Mouse (Mus musculus) stomach, embryonic 14.5 days (tissue): ENCODE measurements around the gene Nxn. TPM values are rescaled to one million over a fixed set of nuclear protein-coding genes. Genes with fewer than 3 reads are reported as not detected.

Experiments
- ATAC-seq: fragments of 200-750 bp; cut with Nextera tagmentation; 2 replicates; pipeline ENCODE4 v1.8.0; 2017; ENCODE audit warnings: low read depth, moderate TSS enrichment; ENCODE audit not compliant: insufficient number of reproducible peaks, insufficient read depth, low FRiP score
- H3K27ac ChIP-seq: fragments of 300-500 bp; sonication (generic); 2 replicates; pipeline ENCODE4 v1.5.1; 2014; ENCODE audit warnings: mild to moderate bottlenecking, low read length, moderate library complexity, mixed read lengths
- H3K27me3 ChIP-seq: fragments of 300-500 bp; sonication (generic); 2 replicates; pipeline ENCODE4 v1.6.1; 2014; ENCODE audit warnings: low read length, control low read depth, mixed read lengths; ENCODE audit not compliant: control insufficient read depth, insufficient read depth
- H3K36me3 ChIP-seq: fragments of 300-500 bp; sonication (generic); 2 replicates; pipeline ENCODE4 v1.6.1; 2014; ENCODE audit warnings: mild to moderate bottlenecking, control low read depth, low read length, moderate library complexity, mixed read lengths; ENCODE audit not compliant: control insufficient read depth, insufficient read depth
- H3K4me1 ChIP-seq: fragments of 300-500 bp; sonication (generic); 2 replicates; pipeline ENCODE4 v1.6.1; 2014; ENCODE audit warnings: low read length, control low read depth, mixed read lengths; ENCODE audit not compliant: control insufficient read depth, insufficient read depth
- H3K4me2 ChIP-seq: fragments of 300-500 bp; sonication (generic); replicated peaks from 2 replicates; pipeline ENCODE4 v1.6.1; 2014; ENCODE audit warnings: low read depth, low read length, control low read depth
- H3K4me3 ChIP-seq: fragments of 300-500 bp; sonication (generic); 2 replicates; pipeline ENCODE4 v1.5.1; 2014; ENCODE audit warnings: low read depth, low read length, control low read depth
- H3K9ac ChIP-seq: fragments of 300-500 bp; sonication (generic); replicated peaks from 2 replicates; pipeline ENCODE4 v1.6.1; 2014; ENCODE audit warnings: low read depth, mild to moderate bottlenecking, control low read depth, low read length, moderate library complexity, mixed read lengths
- H3K9me3 ChIP-seq: fragments of 300-500 bp; sonication (generic); 2 replicates; pipeline ENCODE4 v1.6.1; 2016; ENCODE audit warnings: low read depth, low read length, control low read depth; ENCODE audit not compliant: control insufficient read depth
- WGBS: fragments of 180-500 bp; shearing (Covaris S2); extraction: QIAGEN DNeasy Blood & Tissue Kit; methylation state at CpG from one replicate; pipeline ENCODE4 v1.1.7; 2014; 5-methylcytosine and 5-hydroxymethylcytosine counted together
- polyA plus RNA-seq: library from polyadenylated mRNA; unstranded; fragments of >200 nt; fragmentation: Nextera tagmentation; extraction: Ambion mirVana; gene quantifications from 2 replicates; pipeline ENCODE4 v1.2.1, GENCODE M21; 2014

The Nxn gene
- polyA plus RNA-seq, 1 experiment from 2014 or later, result 50.4 TPM

DNA sequence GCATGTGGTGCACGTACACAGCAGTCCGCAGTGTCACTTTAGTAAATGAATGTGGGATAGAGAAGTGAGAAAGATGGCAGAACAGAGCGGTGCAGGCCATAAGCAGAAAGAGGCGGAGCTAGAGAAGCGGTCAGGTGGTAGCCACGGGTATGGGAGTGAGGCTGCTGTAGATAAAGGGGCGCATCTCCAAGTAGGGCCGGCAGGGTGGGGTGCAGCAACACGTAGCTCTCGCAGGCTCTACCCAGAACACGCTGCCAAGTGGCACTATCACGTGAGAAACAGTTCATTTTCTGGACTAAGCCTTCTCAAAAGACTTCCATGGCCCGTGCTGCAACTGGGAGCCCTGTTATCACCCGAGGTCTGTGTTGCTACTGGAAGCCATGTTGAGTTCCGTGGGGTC, 32.2 kb downstream of the Nxn start:
- Histone ChIP-seq H3K27ac (no peak overlapping the region), H3K9me3 (no peaks in the 10 kb centered on the region), H3K4me3 (no peak overlapping the region), H3K9ac (no peak overlapping the region), H3K27me3 (no peaks in the 10 kb centered on the region), H3K4me2 (no peak overlapping the region), H3K4me1 (peaks cover 25% of the 10 kb centered on the region), H3K36me3 (no peaks in the 10 kb centered on the region)
- 81% methylated on average over 15 of the region's 15 CpGs for WGBS
- no peak for ATAC-seq

DNA sequence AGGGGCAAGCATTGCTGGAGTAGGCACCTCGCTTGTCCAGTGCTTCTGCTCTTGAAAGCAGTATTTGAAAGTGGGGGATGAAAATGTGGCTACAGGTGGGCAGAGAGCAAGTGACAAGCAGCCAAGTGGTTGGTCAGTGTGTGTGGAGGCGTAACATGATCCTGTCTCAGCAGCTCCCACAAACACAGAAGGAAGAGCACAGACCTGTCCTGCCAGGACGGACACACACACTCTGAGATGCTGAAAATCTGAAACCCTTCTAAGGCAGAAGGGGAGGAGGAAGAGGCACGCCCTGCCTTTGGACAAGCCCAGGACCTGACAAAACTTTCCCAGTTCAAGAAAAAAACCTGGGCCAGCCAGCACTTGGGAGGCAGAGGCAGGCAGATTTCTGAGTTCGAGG, 34.9 kb downstream of the Nxn start:
- Histone ChIP-seq H3K9ac (no peak overlapping the region), H3K4me1 (peaks cover 27% of the 10 kb centered on the region), H3K4me3 (no peak overlapping the region), H3K36me3 (no peaks in the 10 kb centered on the region), H3K27ac (peak overlapping the region; percentile 67; the same call in 1 of the 2 replicates), H3K4me2 (no peak overlapping the region), H3K9me3 (no peaks in the 10 kb centered on the region), H3K27me3 (no peaks in the 10 kb centered on the region)
- 71% methylated on average over 5 of the region's 5 CpGs for WGBS
- ATAC-seq, result no peak

DNA sequence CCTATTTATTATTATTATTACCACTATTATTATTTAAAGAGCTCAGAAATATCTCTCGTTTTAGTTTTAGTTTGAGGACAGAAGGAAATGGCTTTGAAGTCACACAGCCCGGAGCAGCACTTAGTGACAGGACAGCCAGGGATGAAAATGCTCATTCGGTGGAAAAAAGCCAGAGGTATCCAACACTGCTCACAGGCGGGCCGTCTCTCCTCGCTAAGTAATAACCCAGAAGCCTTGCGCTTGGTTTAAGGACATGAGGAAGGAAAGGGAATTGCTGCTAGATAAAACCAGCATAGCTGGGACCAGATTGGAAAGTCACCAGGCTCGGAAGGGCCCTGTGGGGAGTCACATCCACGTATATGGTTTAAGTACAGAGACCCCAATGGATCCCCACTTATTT, 35.3 kb downstream of the Nxn start:
- 24% methylated on average over 9 of the region's 9 CpGs for WGBS
- H3K4me1 ChIP-seq, result peaks cover 31% of the 10 kb centered on the region
- peak overlapping the region; percentile 67 for H3K27ac ChIP-seq
- H3K4me2 ChIP-seq, result no peak overlapping the region
- H3K4me3 ChIP-seq, result no peak overlapping the region
- no peak overlapping the region for H3K9ac ChIP-seq
- H3K9me3 ChIP-seq, result no peaks in the 10 kb centered on the region
- H3K27me3 ChIP-seq, result no peaks in the 10 kb centered on the region
- no peaks in the 10 kb centered on the region for H3K36me3 ChIP-seq
- ATAC-seq, result 0 out of 2 replicates have a peak, but pooled peaks have one; percentile 25

DNA sequence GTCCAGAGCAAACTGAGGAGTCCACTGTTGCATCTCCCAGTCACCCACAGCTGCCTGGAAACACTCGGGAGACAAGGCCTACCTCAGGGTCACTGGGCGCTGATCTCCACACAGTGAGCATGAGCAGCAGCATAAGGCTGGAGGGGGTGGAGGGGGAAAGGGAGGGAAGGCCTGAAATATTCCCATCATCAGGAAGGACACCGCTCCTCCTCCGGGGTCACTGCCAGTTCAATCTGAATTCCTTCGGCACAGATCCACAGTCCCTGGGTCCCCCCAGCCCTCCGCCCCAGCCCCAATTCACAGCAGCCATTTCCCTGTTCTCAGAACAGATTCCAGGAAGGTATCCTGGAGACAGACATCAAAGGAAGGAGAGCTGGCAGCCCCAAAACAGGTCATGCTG, 35.8 kb downstream of the Nxn start:
- H3K4me3 ChIP-seq, result no peak overlapping the region
- H3K36me3 ChIP-seq, result no peaks in the 10 kb centered on the region
- peaks cover 34% of the 10 kb centered on the region for H3K4me1 ChIP-seq
- peak overlapping the region; percentile 35 for H3K27ac ChIP-seq
- H3K9me3 ChIP-seq, result no peaks in the 10 kb centered on the region
- WGBS, result 9% methylated on average over 6 of the region's 6 CpGs
- H3K27me3 ChIP-seq, result no peaks in the 10 kb centered on the region
- H3K9ac ChIP-seq, result no peak overlapping the region
- ATAC-seq, result no peak
- no peak overlapping the region for H3K4me2 ChIP-seq

DNA sequence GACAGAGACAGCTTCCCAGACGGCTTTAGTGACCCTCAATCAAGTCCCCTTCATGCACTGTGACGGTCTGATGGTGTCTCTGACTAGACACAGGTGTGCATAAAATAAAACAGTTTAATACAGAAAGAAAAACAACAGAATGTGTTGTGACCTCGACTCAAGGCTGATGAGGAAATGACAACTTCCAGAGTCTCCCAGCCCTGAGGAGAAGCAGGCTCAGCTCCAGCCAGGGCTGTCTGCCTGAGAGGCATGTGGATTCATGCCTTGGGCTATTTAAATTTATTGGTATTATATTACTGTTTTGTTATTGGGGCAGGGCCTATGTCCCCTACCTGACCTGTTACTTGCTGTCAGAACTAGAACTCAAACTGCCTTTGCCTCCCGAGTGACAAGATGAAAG, 37.5 kb downstream of the Nxn start:
- H3K4me2 ChIP-seq, result no peak overlapping the region
- H3K4me1 ChIP-seq, result peaks cover 43% of the 10 kb centered on the region
- no peak overlapping the region for H3K9ac ChIP-seq
- 54% methylated on average over 4 of the region's 4 CpGs for WGBS
- H3K27me3 ChIP-seq, result no peaks in the 10 kb centered on the region
- H3K36me3 ChIP-seq, result no peaks in the 10 kb centered on the region
- ATAC-seq, result no peak
- H3K9me3 ChIP-seq, result no peaks in the 10 kb centered on the region
- no peak overlapping the region for H3K27ac ChIP-seq
- no peak overlapping the region for H3K4me3 ChIP-seq

DNA sequence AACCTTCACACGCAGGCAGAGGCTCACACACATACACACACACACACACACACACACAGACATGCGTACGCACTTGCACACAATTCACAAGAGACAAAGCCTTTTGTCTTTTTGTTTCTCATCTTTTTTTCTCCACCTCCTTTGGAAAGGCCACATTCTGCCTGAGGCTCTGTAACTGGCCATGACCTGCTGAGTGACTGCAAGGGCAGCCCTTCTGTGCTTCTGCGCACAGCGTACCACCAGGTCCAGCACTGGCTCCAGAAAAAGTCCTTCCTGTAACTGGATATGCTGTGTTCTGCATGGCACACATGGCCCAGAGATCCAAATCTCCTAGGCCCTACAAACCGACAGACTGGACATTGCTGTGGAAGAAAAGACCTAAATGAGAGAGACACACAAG, 38.7 kb downstream of the Nxn start:
- 86% methylated on average over 6 of the region's 6 CpGs for WGBS
- H3K4me3 ChIP-seq, result no peak overlapping the region
- ATAC-seq, result no peak
- peaks cover 43% of the 10 kb centered on the region for H3K4me1 ChIP-seq
- H3K9me3 ChIP-seq, result no peaks in the 10 kb centered on the region
- H3K27ac ChIP-seq, result no peak overlapping the region
- H3K27me3 ChIP-seq, result no peaks in the 10 kb centered on the region
- H3K36me3 ChIP-seq, result no peaks in the 10 kb centered on the region
- no peak overlapping the region for H3K4me2 ChIP-seq
- H3K9ac ChIP-seq, result no peak overlapping the region

DNA sequence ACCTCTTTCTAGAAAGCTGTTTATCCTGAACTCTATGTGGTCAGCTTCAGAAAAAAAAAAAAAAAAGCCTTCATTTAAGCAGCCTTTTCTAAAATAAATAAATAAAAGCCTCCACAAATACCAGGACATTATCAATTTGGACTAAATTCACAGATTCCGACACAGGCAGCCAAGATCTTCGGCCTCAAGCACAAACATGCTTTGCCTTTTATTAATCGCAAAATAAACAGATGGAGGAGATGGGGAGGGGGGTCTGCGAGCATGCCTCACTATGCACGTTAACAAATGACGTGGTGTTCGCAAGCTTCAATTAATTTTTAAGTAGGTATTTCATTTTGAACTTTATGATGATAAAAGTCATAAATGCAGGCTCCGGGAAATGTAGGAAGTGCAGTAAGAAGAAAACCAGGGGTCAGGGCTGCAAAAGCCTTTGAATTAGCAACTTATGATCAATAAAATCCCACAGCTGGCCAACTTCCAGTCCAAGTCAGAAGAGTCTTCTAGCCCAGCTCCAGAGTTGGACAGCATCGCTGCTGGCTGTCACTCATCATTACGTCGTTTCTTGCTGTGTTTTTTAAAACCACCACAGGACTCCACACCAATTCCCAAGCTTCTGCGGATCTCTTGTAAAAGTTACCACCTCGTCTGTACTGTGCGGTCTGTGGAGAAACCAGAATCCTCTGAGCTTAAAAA, 40.2 kb downstream of the Nxn start:
- Histone ChIP-seq H3K9ac (no peak overlapping the region), H3K9me3 (no peaks in the 10 kb centered on the region), H3K4me2 (no peak overlapping the region), H3K27me3 (no peaks in the 10 kb centered on the region), H3K4me3 (no peak overlapping the region), H3K27ac (peak overlapping the region; percentile 48; the same call in 1 of the 2 replicates), H3K4me1 (peaks cover 40% of the 10 kb centered on the region), H3K36me3 (no peaks in the 10 kb centered on the region)
- ATAC-seq, result no peak
- WGBS, result 32% methylated on average over 14 of the region's 14 CpGs

DNA sequence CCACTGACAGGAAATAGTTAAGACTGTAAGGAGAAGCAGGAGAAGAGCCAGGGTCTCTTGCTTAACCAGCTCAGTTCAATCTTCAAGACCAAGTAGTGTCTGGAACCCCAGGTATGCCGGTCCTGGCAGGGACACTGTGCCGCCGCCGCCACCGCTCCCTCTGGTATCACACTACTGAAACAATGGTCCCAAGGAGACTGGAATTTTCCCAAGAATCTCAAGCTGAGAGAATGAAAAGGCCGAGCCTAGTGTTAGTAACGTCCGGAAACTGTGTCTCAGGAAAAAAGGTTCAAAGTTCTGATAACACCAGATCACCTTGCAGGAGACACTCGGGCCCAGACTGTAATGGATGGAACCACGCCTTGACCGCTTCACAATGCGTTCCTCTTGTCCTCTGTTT, 41.5 kb downstream of the Nxn start:
- ATAC-seq, result no peak
- H3K36me3 ChIP-seq, result peaks cover 3% of the 10 kb centered on the region; the same call in 1 of the 2 replicates
- no peaks in the 10 kb centered on the region for H3K27me3 ChIP-seq
- H3K27ac ChIP-seq, result no peak overlapping the region
- no peak overlapping the region for H3K4me2 ChIP-seq
- WGBS, result 70% methylated on average over 12 of the region's 12 CpGs
- H3K9ac ChIP-seq, result no peak overlapping the region
- H3K4me1 ChIP-seq, result peaks cover 30% of the 10 kb centered on the region
- no peaks in the 10 kb centered on the region for H3K9me3 ChIP-seq
- H3K4me3 ChIP-seq, result no peak overlapping the region

DNA sequence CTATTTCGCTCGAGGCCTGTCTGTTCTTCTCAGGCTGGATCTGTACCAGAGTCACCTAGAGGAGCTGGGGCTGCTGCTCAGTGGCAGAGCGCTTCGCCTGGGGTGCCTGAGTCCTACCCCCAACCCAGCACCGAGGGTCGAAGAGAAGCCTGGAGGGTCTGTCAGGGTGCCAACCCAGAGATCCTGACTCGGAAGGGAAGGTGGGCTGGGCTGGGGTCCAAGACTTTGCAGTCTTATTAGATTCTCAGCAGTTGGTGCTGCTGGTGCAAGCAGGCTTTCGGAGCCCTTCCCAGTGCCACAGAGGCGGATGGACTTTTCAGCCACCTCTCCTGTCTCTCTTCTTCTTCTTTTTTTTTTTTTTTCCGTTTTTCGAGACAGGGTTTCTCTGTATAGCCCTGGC, 42.8 kb downstream of the Nxn start:
- WGBS, result 82% methylated on average over 11 of the region's 11 CpGs

More for the DNA sequence above, 42.8 kb downstream of the Nxn start:
- Histone ChIP-seq H3K9me3 (no peaks in the 10 kb centered on the region), H3K4me3 (no peak overlapping the region), H3K9ac (no peak overlapping the region), H3K4me2 (no peak overlapping the region), H3K27me3 (no peaks in the 10 kb centered on the region), H3K27ac (no peak overlapping the region), H3K36me3 (peaks cover 3% of the 10 kb centered on the region; the same call in 1 of the 2 replicates), H3K4me1 (peaks cover 37% of the 10 kb centered on the region)
- ATAC-seq, result no peak
